Mouse (Mus musculus) intestine, embryonic 14.5 days (tissue): ENCODE results near the gene Nectin2. TPM values are rescaled to one million over a fixed set of nuclear protein-coding genes. Genes with fewer than 3 reads are reported as not detected.

ENCODE experiments used
- ATAC-seq: fragments of 200-750 bp; cut with Nextera tagmentation; replicated peaks from 2 replicates; pipeline ENCODE4 v1.8.0; 2017; ENCODE audit warnings: low read depth, moderate number of reproducible peaks, moderate TSS enrichment, moderate library complexity; ENCODE audit not compliant: low FRiP score, low TSS enrichment
- DNase-seq: peaks from one replicate; pipeline ENCODE4 v3.0.0-alpha.2; 2018; ENCODE audit warnings: low spot score
- H3K27ac ChIP-seq: fragments of 300-500 bp; sonication (generic); 2 replicates; pipeline ENCODE4 v1.5.1; 2014; ENCODE audit warnings: low read depth, mild to moderate bottlenecking, control low read depth
- H3K27me3 ChIP-seq: fragments of 300-500 bp; sonication (generic); replicated peaks from 2 replicates; pipeline ENCODE4 v1.6.1; 2014; ENCODE audit warnings: low read length, control low read depth; ENCODE audit not compliant: control insufficient read depth, insufficient read depth
- H3K36me3 ChIP-seq: fragments of 300-500 bp; sonication (generic); 2 replicates; pipeline ENCODE4 v1.6.1; 2014; ENCODE audit warnings: low read length, control low read depth; ENCODE audit not compliant: control insufficient read depth, insufficient read depth
- H3K4me1 ChIP-seq: fragments of 300-500 bp; sonication (generic); replicated peaks from 2 replicates; pipeline ENCODE4 v1.6.1; 2014; ENCODE audit warnings: low read length, control low read depth, mixed read lengths; ENCODE audit not compliant: control insufficient read depth, insufficient read depth
- H3K4me2 ChIP-seq: fragments of 300-500 bp; sonication (generic); 2 replicates; pipeline ENCODE4 v1.6.1; 2014; ENCODE audit warnings: low read length
- H3K4me3 ChIP-seq: fragments of 300-500 bp; sonication (generic); 2 replicates; pipeline ENCODE4 v1.5.1; 2014; ENCODE audit warnings: low read depth, low read length, control low read depth, mixed read lengths
- H3K9ac ChIP-seq: fragments of 300-500 bp; sonication (generic); 2 replicates; pipeline ENCODE4 v1.6.1; 2014; ENCODE audit warnings: mild to moderate bottlenecking, low read length
- H3K9me3 ChIP-seq: fragments of 300-500 bp; sonication (generic); 2 replicates; pipeline ENCODE4 v1.6.1; 2016; ENCODE audit warnings: low read length, control low read depth; ENCODE audit not compliant: control insufficient read depth
- WGBS: fragments of 180-500 bp; shearing (Covaris S2); extraction: QIAGEN DNeasy Blood & Tissue Kit; methylation state at CpG from one replicate; pipeline ENCODE4 v1.1.7; 2014; 5-methylcytosine and 5-hydroxymethylcytosine counted together
- polyA plus RNA-seq: library from polyadenylated mRNA; unstranded; fragments of >200 nt; fragmentation: Nextera tagmentation; extraction: Ambion mirVana; gene quantifications from 2 replicates; pipeline ENCODE4 v1.2.1, GENCODE M21; 2014

The Nectin2 gene
- polyA plus RNA-seq, 1 experiment from 2014 or later: 136 TPM

DNA sequence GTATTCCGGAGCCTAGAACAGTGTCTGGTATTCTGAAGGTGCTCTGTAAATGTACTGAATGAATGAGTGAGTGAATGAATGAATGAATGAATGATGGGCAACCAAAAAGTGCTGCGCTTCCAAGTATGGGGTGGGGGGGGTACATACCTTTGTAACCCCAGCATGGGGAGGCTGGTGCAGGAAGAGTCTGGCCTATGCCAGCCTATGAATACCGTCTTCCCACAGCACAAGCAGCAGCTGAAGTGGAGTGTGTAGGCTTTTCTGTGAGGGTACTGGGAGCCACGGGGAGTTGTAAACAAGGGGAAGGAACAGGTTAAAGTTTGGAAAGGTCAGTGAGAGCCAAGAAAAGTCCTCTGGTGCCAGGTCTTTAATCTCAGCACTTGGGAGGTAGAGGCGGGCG is 6.5 kb downstream of the Nectin2 start:
- no peak overlapping the region for H3K9ac ChIP-seq
- H3K4me2 ChIP-seq: no peak overlapping the region
- peaks cover 40% of the 10 kb centered on the region for H3K36me3 ChIP-seq
- no peak overlapping the region for H3K4me3 ChIP-seq
- H3K9me3 ChIP-seq: no peaks in the 10 kb centered on the region
- DNase-seq: no peak
- ATAC-seq: no peak
- H3K27me3 ChIP-seq: no peaks in the 10 kb centered on the region
- no peak overlapping the region for H3K27ac ChIP-seq
- WGBS: 80% methylated on average over 6 of the region's 6 CpGs
- peaks cover 40% of the 10 kb centered on the region for H3K4me1 ChIP-seq

DNA sequence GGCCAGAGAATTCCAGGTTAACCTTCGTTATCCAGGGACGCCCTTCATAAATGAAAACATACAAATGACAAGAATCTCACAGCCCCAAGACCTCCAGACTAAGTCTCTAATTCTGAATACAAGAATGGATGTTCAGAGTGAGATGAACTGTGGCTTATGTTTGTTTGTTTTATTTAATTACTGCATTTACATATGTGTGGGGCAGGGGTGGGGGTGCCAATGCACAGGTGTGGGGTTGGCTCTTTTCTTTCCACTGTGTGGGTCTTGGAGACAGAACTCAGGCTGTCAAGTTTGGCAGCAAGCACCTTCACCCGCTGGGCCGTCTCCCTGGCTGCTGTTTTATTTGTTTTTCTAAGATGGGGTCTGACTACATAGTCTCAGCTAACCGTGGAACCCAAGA is 7.8 kb downstream of the Nectin2 start:
- DNase-seq (no peak), ATAC-seq (no peak)
- H3K27me3 ChIP-seq: no peaks in the 10 kb centered on the region
- no peak overlapping the region for H3K27ac ChIP-seq
- H3K4me3 ChIP-seq: no peak overlapping the region
- H3K36me3 ChIP-seq: peaks cover 49% of the 10 kb centered on the region
- no peak overlapping the region for H3K9ac ChIP-seq
- H3K9me3 ChIP-seq: no peaks in the 10 kb centered on the region
- 44% methylated on average over 5 of the region's 5 CpGs for WGBS
- H3K4me1 ChIP-seq: peaks cover 36% of the 10 kb centered on the region
- no peak overlapping the region for H3K4me2 ChIP-seq

- Histone ChIP-seq H3K27me3 (no peaks in the 10 kb centered on the region), H3K4me2 (no peak overlapping the region), H3K36me3 (peaks cover 59% of the 10 kb centered on the region), H3K9me3 (no peaks in the 10 kb centered on the region), H3K9ac (no peak overlapping the region), H3K27ac (no peak overlapping the region; the same call in 1 of the 2 replicates), H3K4me3 (no peak overlapping the region), H3K4me1 (peaks cover 26% of the 10 kb centered on the region)
- 11% methylated on average over 8 of the region's 8 CpGs for whole genome bisulfite sequencing
- peak; percentile 23; the same call in 1 of the 2 replicates for ATAC-seq
- DNase-seq: no peak
These were observed 8.8 kb downstream of the Nectin2 start for GRCm38 (mm10) chr7:19741329-19742031.

DNA sequence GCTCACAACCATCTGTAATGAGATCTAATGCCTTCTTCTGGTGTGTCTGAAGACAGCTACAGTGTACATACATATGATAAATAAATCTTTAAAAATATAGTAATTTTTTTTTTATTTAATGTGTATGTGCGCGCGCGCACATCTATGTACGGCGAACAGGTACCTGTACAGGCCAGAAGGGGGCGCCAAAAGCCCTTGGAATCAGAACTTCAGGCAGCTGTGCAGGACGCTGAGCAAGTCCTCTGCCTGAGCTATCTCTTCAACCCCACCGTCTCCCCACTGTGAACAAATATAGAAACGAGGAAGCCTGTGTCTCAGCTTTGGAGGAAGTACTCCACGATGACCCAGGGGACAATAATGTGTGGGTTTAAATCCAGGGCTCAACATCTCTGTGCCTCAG is 10.0 kb downstream of the Nectin2 start:
- 88% methylated on average over 11 of the region's 11 CpGs for WGBS
- no peak for DNase-seq
- Histone ChIP-seq H3K27me3 (no peaks in the 10 kb centered on the region), H3K4me3 (no peak overlapping the region), H3K9ac (no peak overlapping the region), H3K36me3 (peaks cover 66% of the 10 kb centered on the region), H3K4me2 (no peak overlapping the region), H3K9me3 (no peaks in the 10 kb centered on the region), H3K4me1 (peaks cover 16% of the 10 kb centered on the region; the same call in 1 of the 2 replicates), H3K27ac (no peak overlapping the region)
- no peak for ATAC-seq

DNA sequence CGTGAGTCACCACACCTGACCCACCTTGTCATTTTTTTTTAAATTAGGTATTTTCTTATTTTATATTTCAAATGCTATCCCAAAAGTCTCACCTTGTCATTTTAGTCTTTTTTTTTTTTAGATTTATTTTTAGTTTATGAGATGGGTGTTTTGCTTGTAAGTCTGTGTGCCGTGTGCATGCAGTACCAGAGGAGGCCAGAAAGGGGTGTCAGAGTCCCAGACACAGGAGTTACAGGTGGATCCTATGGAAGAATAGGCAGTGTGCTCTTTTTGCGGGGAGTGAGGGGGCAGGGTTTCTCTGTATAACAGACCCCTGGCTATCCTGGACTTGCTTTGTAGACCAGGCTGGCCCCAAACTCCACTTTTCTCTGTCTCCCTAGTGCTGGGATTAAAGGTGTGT is 11.5 kb downstream of the Nectin2 start:
- H3K27me3 ChIP-seq: no peaks in the 10 kb centered on the region
- no peak overlapping the region for H3K9ac ChIP-seq
- H3K4me3 ChIP-seq: no peak overlapping the region
- H3K4me1 ChIP-seq: 0 out of 2 replicates have a peak, but pooled peaks cover 9% of the 10 kb centered on the region
- ATAC-seq (no peak), DNase-seq (no peak)
- 86% methylated on average over 3 of the region's 3 CpGs for WGBS
- peaks cover 69% of the 10 kb centered on the region for H3K36me3 ChIP-seq
- H3K27ac ChIP-seq: no peak overlapping the region
- no peaks in the 10 kb centered on the region for H3K9me3 ChIP-seq
- H3K4me2 ChIP-seq: no peak overlapping the region

- H3K4me2 ChIP-seq: no peak overlapping the region
- no peak overlapping the region for H3K9ac ChIP-seq
- no peaks in the 10 kb centered on the region for H3K9me3 ChIP-seq
- H3K4me3 ChIP-seq: no peak overlapping the region
- no peaks in the 10 kb centered on the region for H3K27me3 ChIP-seq
- H3K36me3 ChIP-seq: peaks cover 74% of the 10 kb centered on the region
- no peaks in the 10 kb centered on the region for H3K4me1 ChIP-seq
- H3K27ac ChIP-seq: no peak overlapping the region
- 87% methylated on average over 16 of the region's 16 CpGs for WGBS
- no peak for DNase-seq
- no peak for ATAC-seq
These were observed 13.8 kb downstream of the Nectin2 start for GRCm38 (mm10) chr7:19736389-19737057.

GRCm38 (mm10) chr7:19734178-19734666 is 16.1 kb downstream of the Nectin2 start:
- H3K4me1 ChIP-seq: no peaks in the 10 kb centered on the region
- no peak overlapping the region for H3K4me3 ChIP-seq
- H3K27me3 ChIP-seq: no peaks in the 10 kb centered on the region
- WGBS: 87% methylated on average over 10 of the region's 10 CpGs
- H3K9me3 ChIP-seq: no peaks in the 10 kb centered on the region
- H3K4me2 ChIP-seq: no peak overlapping the region
- no peak for DNase-seq
- no peak for ATAC-seq
- no peak overlapping the region for H3K9ac ChIP-seq
- peaks cover 85% of the 10 kb centered on the region for H3K36me3 ChIP-seq
- no peak overlapping the region for H3K27ac ChIP-seq

GRCm38 (mm10) chr7:19726541-19726940 is 23.7 kb downstream of the Nectin2 start:
- Histone ChIP-seq H3K4me3 (no peak overlapping the region), H3K9ac (no peak overlapping the region), H3K27me3 (no peaks in the 10 kb centered on the region), H3K4me1 (no peaks in the 10 kb centered on the region), H3K9me3 (peaks cover 3% of the 10 kb centered on the region; the same call in 1 of the 2 replicates), H3K27ac (no peak overlapping the region), H3K36me3 (peaks cover 90% of the 10 kb centered on the region), H3K4me2 (no peak overlapping the region)
- DNase-seq (no peak), ATAC-seq (no peak)
- 85% methylated on average over 4 of the region's 4 CpGs for WGBS
